Mouse (Mus musculus) lung, adult 2 months (tissue): Measurements from ENCODE around the gene Spi1. TPM values are rescaled to one million over a fixed set of nuclear protein-coding genes. Genes with fewer than 3 reads are reported as not detected.
A peak's percentile ranks its signal among the peaks of the same experiment; 100 is the strongest.
"Not testable (repeated sequence)": the region's sequence is repeated elsewhere in the genome, so short reads cannot be mapped to it uniquely, and the experiment has no call there.

Source experiments
- DNase-seq: peaks from one replicate; pipeline ENCODE4 v3.0.0; 2022
- H3K4me1 ChIP-seq: fragments of 200-500 bp; 2 replicates; pipeline ENCODE4 v1.6.1; 2011; ENCODE audit warnings: low read length; ENCODE audit not compliant: control insufficient read depth, insufficient read depth
- H3K4me3 ChIP-seq: fragments of 200-500 bp; replicated peaks from 2 replicates; pipeline ENCODE3; 2011; ENCODE audit warnings: low read depth, mild to moderate bottlenecking, control low read depth, low read length; ENCODE audit errors: extremely low read depth
- CTCF ChIP-seq: fragments of 200-500 bp; IDR thresholded peaks from 2 replicates; pipeline ENCODE4 v1.5.1; 2011; ENCODE audit warnings: mild to moderate bottlenecking, low read length, control low read depth; ENCODE audit not compliant: insufficient read depth
- POLR2A ChIP-seq: fragments of 200-500 bp; IDR thresholded peaks from 2 replicates; pipeline ENCODE4 v1.6.1; 2011; ENCODE audit warnings: low read depth, mild to moderate bottlenecking, control low read depth, low read length, borderline replicate concordance; ENCODE audit errors: extremely low read depth
- WGBS: fragments of 180-500 bp; shearing (Covaris S2); methylation state at CpG from one replicate; pipeline ENCODE4 v1.1.7; 2018; 5-methylcytosine and 5-hydroxymethylcytosine counted together
- polyA plus RNA-seq: library from polyadenylated mRNA; depleted of rRNA; stranded (reverse); fragments of >200 nt; gene quantifications from 2 replicates; pipeline ENCODE4 v1.2.3, GENCODE M21; 2012

The Spi1 gene
- polyA plus RNA-seq, 1 experiment: 70.7 TPM

- H3K4me1 ChIP-seq: no peaks in the 10 kb centered on the region
- DNase-seq: no peak
- 51% methylated on average over 6 of the region's 6 CpGs for WGBS
- no peak for TF ChIP-seq POLR2A
- TF ChIP-seq CTCF: no peak
- H3K4me3 ChIP-seq: no peak overlapping the region
Observed at GRCm38 (mm10) chr2:91090208-91090607, 8.0 kb downstream of the Spi1 start.

DNA sequence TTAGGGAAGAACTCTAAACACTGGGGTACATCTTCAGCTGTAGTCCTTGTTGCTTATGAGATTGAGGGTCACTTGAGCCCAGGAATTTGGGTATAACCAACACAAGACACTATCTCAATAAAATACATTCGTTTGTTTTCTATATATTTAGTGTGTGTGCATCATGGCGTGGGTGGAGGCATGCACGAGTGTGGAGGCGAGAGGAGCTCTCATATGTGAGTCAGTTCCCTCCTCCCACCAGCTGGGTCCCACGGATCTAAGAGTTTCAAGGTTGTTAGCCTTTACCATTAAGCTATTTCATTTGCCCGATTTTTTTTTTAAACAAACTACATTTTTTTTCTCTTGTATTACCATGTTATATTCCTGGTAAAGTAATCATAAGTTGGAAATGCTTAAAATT lies 8.6 kb downstream of the Spi1 start:
- no peak for DNase-seq
- 67% methylated on average over 6 of the region's 6 CpGs for WGBS
- no peak for TF ChIP-seq POLR2A
- TF ChIP-seq CTCF: no peak
- Histone ChIP-seq H3K4me1 (no peaks in the 10 kb centered on the region), H3K4me3 (no peak overlapping the region)

DNA sequence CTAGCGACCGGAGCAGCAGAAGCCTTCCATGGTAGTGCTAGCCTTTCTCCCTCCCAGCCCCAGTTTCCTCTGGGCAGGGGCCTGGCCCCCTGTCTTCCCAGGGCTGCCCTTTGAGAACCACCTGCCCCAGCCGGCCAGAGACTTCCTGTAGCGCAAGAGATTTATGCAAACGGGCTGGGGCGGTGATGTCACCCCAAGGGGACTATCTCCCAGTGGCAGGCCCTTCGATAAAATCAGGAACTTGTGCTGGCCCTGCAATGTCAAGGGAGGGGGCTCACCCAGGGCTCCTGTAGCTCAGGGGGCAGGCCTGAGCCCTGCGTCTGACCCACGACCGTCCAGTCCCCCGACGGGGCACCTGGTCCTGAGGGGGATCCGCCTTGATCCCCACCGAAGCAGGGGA lies 14.3 kb downstream of the Spi1 start:
- H3K4me1 ChIP-seq: peaks cover 3% of the 10 kb centered on the region; the same call in 1 of the 2 replicates
- peak overlapping the region; percentile 50 for H3K4me3 ChIP-seq
- no peak for DNase-seq
- WGBS: 61% methylated on average over 14 of the region's 14 CpGs
- TF ChIP-seq CTCF: no peak
- no peak for TF ChIP-seq POLR2A

DNA sequence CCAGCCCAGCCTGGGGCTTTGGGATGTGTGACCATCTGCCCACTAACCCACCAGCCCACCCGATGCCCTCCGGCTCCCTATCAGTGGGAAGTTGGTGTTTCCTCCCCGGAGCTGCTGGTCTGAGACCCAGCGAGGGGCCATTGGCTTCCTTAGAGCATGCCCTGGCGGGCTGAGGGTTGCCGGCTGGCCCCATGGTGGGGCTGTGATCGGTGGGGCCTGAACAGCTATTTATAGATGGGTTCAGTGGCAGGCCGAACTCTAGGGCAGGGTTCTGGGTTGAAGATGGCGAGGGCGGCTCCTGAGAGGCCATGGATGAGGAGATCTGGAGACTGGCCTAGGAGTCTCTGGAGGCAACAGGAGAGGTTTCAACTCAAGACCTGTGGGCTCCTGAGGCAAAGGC lies 14.8 kb downstream of the Spi1 start:
- H3K4me3 ChIP-seq: peak overlapping the region; percentile 50
- DNase-seq: no peak
- peaks cover 3% of the 10 kb centered on the region; the same call in 1 of the 2 replicates for H3K4me1 ChIP-seq
- TF ChIP-seq CTCF: no peak
- TF ChIP-seq POLR2A: no peak
- 74% methylated on average over 10 of the region's 10 CpGs for WGBS

DNA sequence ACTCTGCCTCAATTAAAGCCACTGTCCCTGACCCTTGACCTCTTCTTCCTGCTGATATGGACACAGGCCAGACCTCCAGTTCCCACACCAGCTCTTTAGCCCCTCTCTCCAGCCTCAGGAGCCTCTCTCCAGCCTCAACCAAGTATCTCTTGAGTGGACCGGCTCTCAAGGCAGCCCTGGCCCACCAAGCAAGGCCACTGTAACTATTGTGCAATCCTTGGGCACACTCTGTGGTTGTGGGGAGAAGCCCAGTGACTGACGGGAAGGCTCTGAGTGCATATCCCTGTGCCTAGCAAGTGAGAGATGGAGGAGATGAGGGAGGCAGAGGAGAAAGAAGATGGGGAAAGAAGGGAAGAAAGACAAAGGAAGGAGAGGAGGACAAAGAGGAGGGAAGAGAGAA lies 16.0 kb downstream of the Spi1 start:
- Histone ChIP-seq H3K4me1 (peaks cover 3% of the 10 kb centered on the region; the same call in 1 of the 2 replicates), H3K4me3 (peak overlapping the region; percentile 47)
- peak; percentile 45 for DNase-seq
- TF ChIP-seq CTCF (no peak), POLR2A (no peak)
- 64% methylated on average over 2 of the region's 2 CpGs for WGBS

DNA sequence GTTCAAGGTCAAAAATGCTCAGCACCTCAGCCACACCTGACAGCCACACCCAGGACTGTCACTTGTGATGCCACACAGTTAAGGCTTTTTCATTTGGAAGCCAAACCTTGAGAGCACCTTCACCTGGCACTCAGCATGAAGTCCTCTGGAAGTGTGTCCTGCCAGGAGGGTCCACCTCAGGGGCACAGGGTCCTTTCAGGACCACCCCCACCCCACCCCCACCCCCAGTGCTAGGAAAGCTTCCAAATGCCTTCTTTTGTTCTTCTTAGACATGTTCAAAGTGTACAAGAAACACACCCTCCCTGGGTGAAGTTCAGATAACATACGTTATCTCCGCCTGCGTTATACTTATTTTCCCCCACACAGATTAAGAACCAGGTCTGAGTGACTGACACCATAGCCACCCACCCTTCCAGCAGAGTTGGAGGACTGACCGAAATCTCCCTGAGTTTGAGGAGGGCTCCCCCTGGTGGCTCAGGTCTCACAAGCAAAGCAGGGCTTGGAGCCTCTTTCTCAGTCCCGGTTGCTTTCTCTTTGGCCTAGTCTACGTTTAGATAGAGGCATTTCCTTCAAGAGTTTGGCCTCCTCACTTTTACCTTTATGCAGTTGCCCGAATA lies 19.0 kb downstream of the Spi1 start:
- Histone ChIP-seq H3K4me1 (peaks cover 3% of the 10 kb centered on the region; the same call in 1 of the 2 replicates), H3K4me3 (no peak overlapping the region)
- WGBS: 2% methylated on average over 7 of the region's 7 CpGs
- peak; percentile 88 for DNase-seq
- TF ChIP-seq CTCF: peak; percentile 93
- TF ChIP-seq POLR2A: no peak

GRCm38 (mm10) chr2:91108156-91108555 lies 26.0 kb downstream of the Spi1 start:
- DNase-seq: no peak
- 74% methylated on average over 3 of the region's 3 CpGs for WGBS
- no peaks in the 10 kb centered on the region; the same call in none of the 2 replicates for H3K4me1 ChIP-seq
- TF ChIP-seq CTCF (no peak), POLR2A (no peak)
- no peak overlapping the region for H3K4me3 ChIP-seq

DNA sequence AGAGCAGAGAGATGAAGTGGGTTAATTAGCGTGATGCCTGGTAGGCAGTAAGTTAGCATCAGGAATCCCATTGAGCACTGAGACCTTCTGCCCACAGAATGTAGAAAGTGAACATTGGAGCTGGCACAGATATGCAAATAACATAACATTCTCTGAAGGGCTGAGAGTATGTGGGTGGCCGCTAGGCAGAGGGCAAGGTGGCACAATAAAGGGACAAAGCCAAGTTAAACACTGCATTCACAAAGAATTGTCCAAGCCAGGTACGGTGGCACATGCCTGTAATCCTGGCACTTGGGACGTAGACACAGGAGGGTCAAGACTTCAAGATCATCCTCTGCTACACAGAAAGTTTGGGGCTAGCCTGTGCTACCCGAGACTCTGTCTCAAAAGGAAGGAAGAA lies 27.1 kb downstream of the Spi1 start:
- TF ChIP-seq POLR2A: no peak
- TF ChIP-seq CTCF: no peak
- Histone ChIP-seq H3K4me1 (no peaks in the 10 kb centered on the region; the same call in none of the 2 replicates), H3K4me3 (no peak overlapping the region)
- no peak for DNase-seq
- WGBS: 60% methylated on average over 5 of the region's 5 CpGs

DNA sequence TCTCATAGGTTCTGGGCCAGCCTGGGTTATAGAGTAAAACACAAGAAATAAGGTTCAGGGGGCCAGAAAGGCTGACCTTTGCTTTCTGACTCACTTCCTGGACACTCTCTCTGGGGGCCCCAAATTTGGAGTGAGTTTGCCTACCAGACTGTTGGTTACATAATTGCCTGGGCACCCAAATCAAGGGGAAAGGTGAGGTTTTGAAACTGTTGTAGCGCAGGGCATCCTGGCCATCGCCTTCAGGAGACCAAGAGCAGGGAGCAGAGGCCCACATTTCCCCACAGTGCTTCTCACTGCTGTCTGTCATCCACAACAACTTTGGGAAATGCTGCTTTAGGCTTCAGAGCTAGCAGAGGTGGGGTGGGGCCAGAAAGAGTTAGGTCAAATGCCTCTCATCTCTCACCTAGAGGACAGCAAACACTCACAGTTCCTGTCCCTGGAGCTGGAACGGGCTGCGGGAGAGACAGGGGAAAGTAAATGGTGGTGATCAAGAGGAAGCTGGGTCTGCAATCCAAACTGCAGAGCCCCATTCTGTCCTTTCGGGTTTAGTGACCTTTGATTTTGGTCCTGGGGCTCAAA lies 27.7 kb downstream of the Spi1 start:
- Histone ChIP-seq H3K4me3 (no peak overlapping the region), H3K4me1 (no peaks in the 10 kb centered on the region; the same call in none of the 2 replicates)
- peak; percentile 33 for DNase-seq
- 62% methylated on average over 5 of the region's 5 CpGs for WGBS
- TF ChIP-seq POLR2A: no peak
- TF ChIP-seq CTCF: no peak

- no peak for DNase-seq
- no peak for TF ChIP-seq CTCF
- TF ChIP-seq POLR2A: no peak
- 74% methylated on average over 6 of the region's 6 CpGs for WGBS
- H3K4me1 ChIP-seq: no peaks in the 10 kb centered on the region; the same call in none of the 2 replicates
- H3K4me3 ChIP-seq: no peak overlapping the region
Observed at GRCm38 (mm10) chr2:91110429-91110828, 28.2 kb downstream of the Spi1 start.

- WGBS: 87% methylated on average over 3 of the region's 3 CpGs
- not testable (repeated sequence) for H3K4me1 ChIP-seq, H3K4me3 ChIP-seq, DNase-seq
Observed at GRCm38 (mm10) chr2:91111832-91112231, 29.6 kb downstream of the Spi1 start.
